ENCODE assay signal across 22 mouse cellular contexts in the genomic region with DNA sequence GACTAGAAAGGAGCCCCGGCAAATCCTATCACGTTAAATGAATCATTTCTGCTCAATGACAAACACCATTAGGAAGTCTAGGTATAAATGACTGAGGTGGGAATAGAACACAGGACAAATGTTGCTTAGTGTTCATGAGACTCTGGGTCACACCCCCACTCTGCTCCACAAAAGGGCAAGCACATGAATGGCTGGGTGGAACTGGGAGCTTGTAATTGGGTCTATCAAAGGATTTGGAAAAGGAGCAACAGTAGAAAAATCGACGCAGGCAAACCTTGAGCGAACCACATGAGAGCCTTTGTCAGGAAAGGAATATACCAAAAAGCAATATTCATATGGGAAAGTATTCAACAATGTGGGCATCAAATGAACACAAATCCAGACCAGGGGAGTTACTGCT. TPM values are rescaled to one million over a fixed set of nuclear protein-coding genes. Genes with fewer than 3 reads are reported as not detected.
A peak's percentile ranks its signal among the peaks of the same experiment; 100 is the strongest.
DNase-seq lines count a peak whose midpoint lies in the region; ATAC-seq and TF ChIP-seq lines count a peak whose summit lies in the region.
"Had no signal": no experiment of that assay in that cellular context is flagged by ENCODE, and none has a peak within 500 bp of the region (broad histone marks: within the 10 kb centered on the region; RNA-seq: fewer than 3 reads in every experiment).

No protein-coding gene starts in this region.

- no peak overlapping the region for H3K9ac ChIP-seq in forebrain, embryonic 13.5 days
- H3K9ac ChIP-seq in heart, embryonic 11.5 days (ENCODE audit: low read depth, low read length), result no peak overlapping the region
- H3K9ac ChIP-seq in stomach, postnatal 0 days (ENCODE audit: low read length), result no peak overlapping the region

- ATAC-seq in forebrain, embryonic 13.5 days, result no peak
- ATAC-seq in heart, embryonic 11.5 days (replicated peaks; ENCODE audit: insufficient number of reproducible peaks, low FRiP score, low TSS enrichment), result no peak
- no peak for ATAC-seq in stomach, postnatal 0 days (ENCODE audit: low FRiP score, low TSS enrichment)
- ATAC-seq: activated CD4-positive, CD25-positive, alpha-beta regulatory T cell, adult 4 months; CD4-positive, CD25-positive, alpha-beta regulatory T cell, adult 4 months; Patski had no signal

- H3K9me3 ChIP-seq in forebrain, embryonic 10.5 days, result no peaks in the 10 kb centered on the region
- H3K9me3 ChIP-seq in forebrain, embryonic 13.5 days (replicated peaks), result no peaks in the 10 kb centered on the region
- H3K9me3 ChIP-seq in heart, embryonic 10.5 days, result no peaks in the 10 kb centered on the region
- H3K9me3 ChIP-seq in heart, embryonic 11.5 days (replicated peaks; ENCODE audit: control insufficient read depth, low read length), result no peaks in the 10 kb centered on the region
- no peaks in the 10 kb centered on the region for H3K9me3 ChIP-seq in stomach, postnatal 0 days (ENCODE audit: control insufficient read depth, low read length)
- H3K9me3 ChIP-seq: G1E had no signal

- H3K4me3 ChIP-seq in forebrain, embryonic 10.5 days, result no peak overlapping the region
- no peak overlapping the region for H3K4me3 ChIP-seq in forebrain, embryonic 13.5 days
- H3K4me3 ChIP-seq in heart, embryonic 10.5 days, result no peak overlapping the region
- no peak overlapping the region for H3K4me3 ChIP-seq in heart, embryonic 11.5 days (ENCODE audit: low read depth, low read length)
- no peak overlapping the region for H3K4me3 ChIP-seq in stomach, postnatal 0 days (ENCODE audit: low read depth, low read length)

- TF ChIP-seq CTCF in stomach, postnatal 0 days (IDR thresholded peaks at IDR 0.05; ENCODE audit: low read depth), result no peak

- WGBS in forebrain, embryonic 10.5 days, result 92% methylated on average over 5 of the region's 5 CpGs
- 88% methylated on average over 5 of the region's 5 CpGs for WGBS in forebrain, embryonic 13.5 days
- WGBS in heart, embryonic 10.5 days, result 86% methylated on average over 5 of the region's 5 CpGs
- 91% methylated on average over 5 of the region's 5 CpGs for WGBS in heart, embryonic 11.5 days (ENCODE audit: insufficient replicate concordance)
- 90% methylated on average over 5 of the region's 5 CpGs for WGBS in stomach, postnatal 0 days

- no peak overlapping the region for H3K4me2 ChIP-seq in forebrain, embryonic 13.5 days
- H3K4me2 ChIP-seq in heart, embryonic 11.5 days, result no peak overlapping the region
- no peak overlapping the region for H3K4me2 ChIP-seq in stomach, postnatal 0 days (replicated peaks; ENCODE audit: low read depth)

- intact Hi-C loops in heart, postnatal 14 days (cut with DNase I), result no loop called here

- 0 out of 2 replicates have a peak, but pooled peaks cover 5% of the 10 kb centered on the region for H3K4me1 ChIP-seq in forebrain, embryonic 10.5 days
- H3K4me1 ChIP-seq in forebrain, embryonic 13.5 days, result no peaks in the 10 kb centered on the region
- H3K4me1 ChIP-seq in heart, embryonic 10.5 days, result no peaks in the 10 kb centered on the region
- no peaks in the 10 kb centered on the region for H3K4me1 ChIP-seq in heart, embryonic 11.5 days (ENCODE audit: control insufficient read depth, insufficient read depth, low read length)
- no peaks in the 10 kb centered on the region for H3K4me1 ChIP-seq in stomach, postnatal 0 days (replicated peaks; ENCODE audit: control insufficient read depth, insufficient read depth)

- H3K27me3 ChIP-seq in forebrain, embryonic 10.5 days (ENCODE audit: poor library complexity, severe bottlenecking), result no peaks in the 10 kb centered on the region
- H3K27me3 ChIP-seq in forebrain, embryonic 13.5 days, result no peaks in the 10 kb centered on the region
- H3K27me3 ChIP-seq in heart, embryonic 10.5 days (ENCODE audit: insufficient read depth, poor library complexity, severe bottlenecking), result no peaks in the 10 kb centered on the region
- no peaks in the 10 kb centered on the region for H3K27me3 ChIP-seq in heart, embryonic 11.5 days (ENCODE audit: control insufficient read depth, insufficient read depth, low read length)
- H3K27me3 ChIP-seq in stomach, postnatal 0 days (ENCODE audit: control insufficient read depth, insufficient read depth, low read length), result no peaks in the 10 kb centered on the region

- peak; percentile 4 for DNase-seq in forebrain, embryonic 10.5 days (ENCODE audit: extremely low spot score, low spot score)
- peak; percentile 67 for DNase-seq in heart, adult 11 months
- no peak for DNase-seq in heart, postnatal 14 days
- peak; percentile 62 for DNase-seq in heart, embryonic 10.5 days (ENCODE audit: low spot score)
- peak; percentile 5 for DNase-seq in stomach, postnatal 0 days (ENCODE audit: low spot score)
- no peak for DNase-seq in testis, postnatal 10 days (ENCODE audit: low spot score)
- DNase-seq: adrenal gland, adult 2 months; adrenal gland, adult 8-10 months; adrenal gland, postnatal 10 days; adrenal gland, postnatal 14 days; adrenal gland, postnatal 25 days; adrenal gland, postnatal 36 days; B cell, adult 2 months; cerebellum, adult 11 months; cerebellum, adult 11-12 months had no signal

- TF ChIP-seq EP300 in stomach, postnatal 0 days (optimal IDR thresholded peaks at IDR 0.05), result no peak

- H3K27ac ChIP-seq in forebrain, embryonic 10.5 days, result no peak overlapping the region
- H3K27ac ChIP-seq in forebrain, embryonic 13.5 days, result no peak overlapping the region
- H3K27ac ChIP-seq in heart, embryonic 10.5 days, result no peak overlapping the region
- H3K27ac ChIP-seq in heart, embryonic 11.5 days (ENCODE audit: low read depth, low read length), result no peak overlapping the region
- H3K27ac ChIP-seq in stomach, postnatal 0 days (replicated peaks), result no peak overlapping the region

- H3K36me3 ChIP-seq in forebrain, embryonic 10.5 days (replicated peaks), result no peaks in the 10 kb centered on the region
- no peaks in the 10 kb centered on the region for H3K36me3 ChIP-seq in forebrain, embryonic 13.5 days (ENCODE audit: poor library complexity, severe bottlenecking)
- no peaks in the 10 kb centered on the region for H3K36me3 ChIP-seq in heart, embryonic 10.5 days
- no peaks in the 10 kb centered on the region for H3K36me3 ChIP-seq in heart, embryonic 11.5 days (ENCODE audit: control insufficient read depth, insufficient read depth, low read length)
- no peaks in the 10 kb centered on the region for H3K36me3 ChIP-seq in stomach, postnatal 0 days (ENCODE audit: control insufficient read depth, insufficient read depth, low read length)
- H3K36me3 ChIP-seq: G1E had no signal

RNA-seq across cellular contexts. Expression of a gene that starts 21.0 kb away (rescaled TPM):
- polyA plus RNA-seq in forebrain, embryonic 10.5 days (2016; fragmentation: Nextera tagmentation; extraction: Ambion mirVana), result 3.4 and 3.5 TPM in 2 replicates
- 9.3 and 10.6 TPM in 2 replicates for polyA plus RNA-seq in forebrain, embryonic 13.5 days (2015; fragmentation: Nextera tagmentation; extraction: Ambion mirVana)
- 1 to 10 TPM; 4.4 to 5.8 TPM for total RNA-seq in heart, postnatal 14 days (2021)
- 5.3 and 6.9 TPM in 2 replicates for polyA plus RNA-seq in heart, embryonic 10.5 days (2016; fragmentation: Nextera tagmentation; extraction: Ambion mirVana)
- polyA plus RNA-seq in heart, embryonic 11.5 days (2014; fragmentation: Nextera tagmentation; extraction: Ambion mirVana), result 6.6 and 6.7 TPM in 2 replicates
- polyA plus RNA-seq in stomach, postnatal 0 days (2015; fragmentation: Nextera tagmentation; extraction: Ambion mirVana), result 1.9 and 2.1 TPM in 2 replicates
- polyA plus RNA-seq: C2C12 had no signal

Comparison
In these comparisons a context has a peak if more than half of its experiments do, and no peak if none do; other contexts are left out.
1. DNase-seq: peak in forebrain, embryonic 10.5 days (single experiment), heart, adult 11 months (single experiment), heart, embryonic 10.5 days (single experiment) and stomach, postnatal 0 days (single experiment); none in heart, postnatal 14 days (0 of 2) and testis, postnatal 10 days (single experiment).